Mouse (Mus musculus) cerebellum, adult 18-20 months (tissue): ENCODE measurements at regions not wholly inside any gene's neighbourhood (a gene's known extent, or its start where the extent isn't known, plus 50 kb on each side); places are given as distances from the start of the nearest gene placed in this dataset.

Experiments
- DNase-seq, 2 experiments: peaks; one replicate each; pipeline ENCODE4 v3.0.0; 2021

DNA sequence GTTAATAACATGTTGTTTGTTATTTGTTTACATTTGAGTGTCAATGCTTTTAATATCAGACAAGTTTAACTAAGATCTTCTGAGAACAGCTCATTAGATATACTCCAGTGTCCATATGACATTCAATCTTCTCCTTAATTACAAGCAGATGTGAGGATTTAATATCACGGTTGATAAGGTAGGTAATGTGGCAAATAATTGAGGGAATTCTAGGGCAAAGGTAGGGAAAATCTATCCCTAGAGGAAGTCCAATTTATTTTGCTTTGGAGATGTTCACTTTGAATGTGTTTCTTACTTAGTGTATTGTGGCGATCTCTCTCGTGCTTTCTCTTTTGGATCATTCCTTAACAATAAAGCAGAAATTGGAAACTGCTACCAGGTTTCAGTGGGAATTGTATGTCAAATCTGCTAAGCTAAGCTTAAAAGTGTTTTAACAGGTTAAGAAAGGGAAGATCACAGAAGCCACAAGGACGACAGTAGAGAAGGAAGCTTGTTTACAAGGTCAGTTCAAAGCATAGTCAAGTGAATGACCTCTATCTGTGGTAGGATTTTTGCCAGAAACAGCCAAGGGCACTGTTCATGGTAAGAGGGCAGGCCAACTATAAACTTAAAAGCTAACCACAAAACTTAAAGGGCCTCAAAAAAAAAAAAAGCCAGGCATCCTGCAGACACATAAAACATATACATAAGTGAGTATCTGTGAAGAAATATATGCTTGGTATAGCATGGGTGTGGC, 282.2 kb upstream of the Xrcc4 start:
- DNase-seq: no peak

DNA sequence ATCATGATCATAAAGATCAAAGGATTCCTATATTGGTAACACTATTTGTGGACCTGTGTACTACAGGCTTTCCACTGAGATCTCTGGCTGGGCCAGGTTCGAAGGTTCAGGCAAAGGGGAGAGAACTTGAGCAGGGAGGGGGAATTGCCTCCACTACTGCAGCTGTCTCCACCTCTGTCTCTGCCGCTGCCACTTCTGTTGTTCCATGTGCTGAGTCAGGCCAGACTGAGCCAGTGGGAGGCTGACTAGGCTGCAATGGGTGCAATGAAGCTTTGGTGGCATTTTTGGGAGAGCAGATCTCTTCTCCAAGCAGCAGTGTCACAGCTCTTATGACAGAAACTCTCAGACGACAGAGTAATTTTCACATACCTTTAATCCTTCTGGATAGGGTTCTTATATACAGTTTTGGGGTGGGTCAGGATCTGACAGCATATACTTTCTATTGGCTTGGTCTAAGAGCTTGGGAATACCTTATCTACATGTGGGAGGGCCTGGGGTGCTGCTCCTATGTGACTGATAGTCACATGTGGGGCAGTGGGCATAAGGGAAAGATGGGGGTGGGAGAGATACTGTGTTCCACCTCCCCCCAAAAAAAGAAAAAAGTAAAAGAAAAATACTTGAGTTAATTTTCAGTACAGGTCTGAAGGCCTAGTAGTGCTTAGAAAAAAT, 281.5 kb upstream of the Xrcc4 start:
- DNase-seq: no peak

DNA sequence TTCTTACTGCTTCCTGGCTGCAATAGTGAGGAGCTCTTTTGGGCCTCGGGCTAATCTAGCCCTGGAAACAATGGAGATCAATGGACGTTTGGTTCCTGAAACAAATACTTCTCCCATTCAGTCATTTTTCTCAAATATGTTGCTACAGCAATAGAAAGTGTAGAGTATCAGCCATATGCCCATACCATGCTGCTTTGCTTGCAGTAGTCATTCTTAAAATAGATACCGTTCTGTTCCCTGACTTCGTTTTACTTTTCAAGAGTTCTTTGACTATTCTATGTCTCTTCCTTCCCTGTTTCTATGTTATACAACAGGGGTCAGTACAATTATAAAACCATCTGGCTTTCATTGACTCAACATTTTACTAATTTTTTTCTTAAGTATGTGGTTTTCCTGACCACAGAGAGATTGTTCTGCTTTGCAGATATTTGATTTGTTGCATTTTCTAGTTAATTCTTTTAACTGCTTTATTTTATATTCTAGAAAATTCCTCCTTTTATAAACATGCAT, 275.2 kb upstream of the Xrcc4 start:
- no peak for DNase-seq

DNA sequence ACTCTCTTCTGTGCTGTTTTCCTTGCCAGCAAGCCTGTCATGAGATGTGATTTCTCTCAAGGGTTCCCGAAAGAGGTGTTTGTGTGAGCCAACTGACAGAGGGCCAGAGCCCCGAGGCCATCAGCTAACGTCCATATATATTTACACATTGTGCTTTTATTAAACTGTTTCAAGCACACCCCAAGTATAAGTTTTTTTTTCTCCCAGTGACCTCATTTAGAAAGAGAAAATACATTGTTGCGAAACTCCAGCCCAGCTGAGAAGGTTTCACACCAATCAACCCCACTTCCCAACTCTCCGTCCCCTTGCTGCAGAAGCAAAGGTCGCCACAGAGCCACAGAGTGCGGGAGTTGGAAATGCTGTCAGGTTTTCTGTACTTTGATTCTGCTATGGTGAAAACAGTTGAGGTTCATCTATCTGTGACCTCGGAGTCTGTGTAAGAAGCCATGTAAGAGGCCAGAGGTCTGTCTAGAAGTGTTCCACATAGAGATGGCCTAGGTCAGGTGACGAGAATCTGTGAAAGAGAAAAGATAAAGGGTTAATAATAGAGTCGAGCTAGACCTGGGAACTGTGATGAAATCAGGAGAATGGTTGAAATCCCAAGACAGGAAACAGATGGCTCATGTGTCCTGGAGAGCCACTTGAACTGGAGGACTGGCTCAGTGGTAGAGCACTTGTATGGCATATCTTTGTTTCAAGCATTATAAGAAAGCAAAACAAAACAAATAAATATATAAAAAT, 270.6 kb upstream of the Xrcc4 start:
- no peak for DNase-seq

DNA sequence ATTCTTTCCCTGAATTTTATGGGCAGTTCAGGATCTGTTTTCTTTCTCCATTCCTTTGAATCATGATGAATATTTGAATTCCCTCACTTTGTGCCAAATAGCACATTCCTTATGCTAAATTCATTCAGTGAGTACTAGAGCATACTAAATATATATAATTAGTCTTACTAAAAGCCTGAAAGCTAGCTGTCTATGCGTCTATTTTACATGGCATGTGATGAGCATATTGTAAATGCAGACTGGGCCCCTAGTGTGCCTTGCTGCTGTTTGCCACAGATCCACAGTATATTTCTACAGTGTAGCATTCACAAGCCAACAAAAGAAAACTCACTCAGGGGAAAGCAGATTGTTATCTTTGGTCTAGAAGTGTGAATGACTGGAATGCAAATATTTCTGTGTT, 268.7 kb upstream of the Xrcc4 start:
- DNase-seq: no peak

DNA sequence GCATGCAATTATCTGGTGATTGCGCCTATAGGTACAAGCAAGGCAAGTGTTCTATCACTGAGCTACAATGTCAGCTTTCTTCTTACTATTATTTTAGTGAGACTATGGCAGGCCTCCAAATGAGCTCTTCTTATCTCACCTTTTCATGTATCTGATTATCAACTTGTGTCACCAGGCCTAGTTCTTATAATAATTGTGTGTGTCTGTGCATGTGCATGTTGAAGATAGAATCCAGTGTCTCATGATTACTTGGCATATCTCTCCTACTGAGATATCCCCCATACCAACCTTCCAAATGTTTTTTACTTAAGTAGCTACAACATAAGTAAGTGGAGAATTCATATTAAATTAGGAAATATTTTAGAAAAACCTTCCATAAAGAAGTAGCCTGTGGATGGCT, 266.2 kb upstream of the Xrcc4 start:
- DNase-seq: no peak

GRCm38 (mm10) chr13:90342823-90343222, 253.4 kb upstream of the Xrcc4 start:
- DNase-seq: no peak

- no peak for DNase-seq
Observed at GRCm38 (mm10) chr13:90341597-90342212, 252.3 kb upstream of the Xrcc4 start.

DNA sequence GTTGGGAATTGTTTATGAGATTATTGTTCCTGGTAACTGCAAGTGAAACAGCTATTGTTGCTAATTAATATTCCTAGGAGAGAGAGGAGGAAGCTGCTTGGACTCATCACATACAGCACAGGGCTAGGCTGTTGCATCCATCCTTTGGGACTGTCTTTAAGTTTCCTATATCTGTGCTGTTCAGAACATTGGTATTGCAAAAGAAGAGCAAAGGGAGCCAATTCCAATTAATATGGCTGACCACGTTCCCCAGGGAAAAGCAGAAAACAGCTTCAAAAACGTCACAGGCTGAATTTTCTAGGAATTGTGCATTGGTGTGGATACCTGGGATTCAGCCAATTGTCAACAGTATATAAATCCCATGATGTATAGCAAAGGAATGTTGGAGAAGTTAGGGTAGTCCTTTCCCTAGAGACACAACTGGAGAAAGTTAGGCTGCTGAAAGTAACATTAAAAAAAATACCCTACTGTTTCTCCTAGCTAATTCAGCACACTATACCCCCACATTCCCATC, 251.3 kb upstream of the Xrcc4 start:
- no peak for DNase-seq

- no peak for DNase-seq
Observed at GRCm38 (mm10) chr13:90337591-90337990, 248.2 kb upstream of the Xrcc4 start.

DNA sequence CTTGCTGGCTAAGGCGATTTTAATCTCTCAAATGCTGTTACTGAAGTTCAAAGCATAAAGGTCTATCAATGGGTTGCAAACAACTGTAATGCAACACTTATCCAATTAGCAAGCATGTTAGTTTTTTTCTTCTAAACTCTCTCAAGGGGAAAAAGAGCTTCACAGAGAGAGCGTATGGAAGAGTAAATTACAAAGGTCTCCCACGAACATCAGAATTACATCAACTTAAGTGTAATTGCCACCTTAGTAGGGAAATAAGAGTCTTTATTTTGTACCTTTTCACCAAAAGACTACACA, 246.3 kb upstream of the Xrcc4 start:
- DNase-seq: no peak

- DNase-seq: no peak
Observed at GRCm38 (mm10) chr13:90334934-90335740, 245.7 kb upstream of the Xrcc4 start.

- no peak for DNase-seq
Observed at GRCm38 (mm10) chr13:90334286-90334685, 244.9 kb upstream of the Xrcc4 start.

- DNase-seq: no peak
Observed at GRCm38 (mm10) chr13:90325226-90325625, 235.8 kb upstream of the Xrcc4 start.

- DNase-seq: no peak
Observed at GRCm38 (mm10) chr13:90313209-90313978, 224.0 kb upstream of the Xrcc4 start.

DNA sequence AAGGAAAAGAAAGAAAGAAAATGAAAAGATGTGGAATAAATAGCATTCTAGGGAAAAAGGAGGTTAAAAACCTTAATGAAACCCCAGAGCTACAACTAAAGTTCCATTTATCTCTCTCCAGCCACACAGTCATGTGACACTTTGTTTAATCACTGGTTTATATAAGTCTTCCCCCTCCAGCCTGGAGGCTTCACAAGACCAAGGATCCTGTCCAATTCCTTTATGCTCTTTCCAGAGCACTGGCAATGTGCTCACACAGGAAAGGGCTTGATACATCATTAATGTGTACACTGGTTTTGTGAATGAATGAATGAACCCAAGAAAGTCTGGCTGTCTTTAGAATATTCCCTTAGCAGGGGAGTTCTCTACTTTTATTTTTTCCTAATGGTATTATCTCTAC, 221.1 kb upstream of the Xrcc4 start:
- no peak for DNase-seq

DNA sequence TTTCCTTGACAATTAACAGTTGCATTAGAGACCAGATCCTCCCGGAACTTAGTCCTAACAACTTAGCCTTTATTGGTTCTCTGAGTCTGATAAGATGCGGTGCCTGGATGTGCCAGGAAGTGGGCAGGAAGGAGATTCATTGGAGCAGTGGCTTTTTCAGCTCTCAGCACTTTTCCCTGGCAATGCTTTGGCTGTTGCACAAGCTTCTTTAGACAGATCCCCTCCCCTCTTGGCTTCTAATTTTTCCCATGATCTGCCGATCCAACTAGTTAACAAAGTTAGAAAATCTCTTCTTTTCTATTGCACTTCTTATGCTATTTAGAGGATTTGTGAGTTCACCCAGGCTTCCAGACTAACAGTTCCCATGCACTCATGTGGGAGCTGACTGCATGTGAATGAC, 211.1 kb upstream of the Xrcc4 start:
- DNase-seq: no peak

DNA sequence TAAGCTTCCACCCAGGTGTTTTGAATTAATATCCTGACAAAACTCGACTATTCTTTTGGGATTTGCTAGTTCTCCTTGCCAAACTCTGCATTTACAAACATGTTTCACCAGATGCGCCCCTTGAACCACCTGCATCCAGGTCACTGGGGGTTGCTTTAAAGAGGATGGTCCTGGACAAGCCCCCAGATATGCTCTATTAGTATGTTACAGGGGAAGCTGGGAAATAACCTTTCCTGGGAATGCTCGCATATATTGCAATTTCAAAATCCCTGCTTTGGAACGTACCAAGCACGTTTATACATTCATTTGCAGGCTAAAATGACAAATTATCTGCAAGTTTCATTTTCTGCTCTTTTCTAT, 205.2 kb upstream of the Xrcc4 start:
- no peak for DNase-seq

DNA sequence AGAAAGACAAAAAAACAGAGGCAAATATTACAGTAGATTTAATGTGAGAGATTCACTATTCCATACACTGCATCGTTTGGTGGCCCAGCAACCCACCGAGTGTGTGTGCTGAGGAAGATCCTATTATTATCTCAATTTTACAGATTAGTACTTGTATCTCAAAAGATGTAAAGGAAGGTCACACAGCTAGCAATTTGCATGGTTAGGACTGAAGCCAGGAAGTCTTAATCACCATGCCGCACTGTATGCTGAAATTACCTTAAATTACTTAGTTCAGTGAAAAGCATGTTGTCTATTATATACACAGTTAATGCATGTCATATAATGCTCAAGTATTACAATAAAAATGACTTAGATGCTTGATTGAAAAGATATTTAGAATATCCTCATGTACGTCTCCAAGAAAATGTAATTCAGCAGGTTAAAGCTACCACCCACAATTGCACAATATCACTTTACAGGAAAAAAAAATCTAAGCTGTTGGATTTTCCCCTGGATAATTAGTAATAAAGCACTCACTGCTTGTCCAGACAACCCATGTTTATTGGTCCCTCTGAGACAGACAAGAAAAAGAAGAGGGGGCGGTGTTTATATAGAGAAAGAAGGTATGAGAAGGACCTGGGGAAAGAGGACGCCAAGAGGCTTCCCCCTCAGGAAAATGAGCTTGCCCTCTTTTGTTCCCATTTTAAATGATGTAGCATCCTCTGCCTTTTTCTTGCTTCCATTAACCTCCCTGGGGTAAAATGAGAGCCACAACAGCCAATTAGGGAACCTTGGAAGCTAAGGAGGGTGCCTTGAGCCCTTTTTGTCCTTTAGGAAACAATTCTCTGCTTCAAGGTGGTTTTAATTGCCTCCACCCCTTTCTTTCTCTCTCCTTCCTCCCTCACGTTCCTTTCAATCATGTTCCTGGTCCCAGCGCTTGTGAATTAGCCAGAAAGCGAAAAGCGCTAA, 204.6 kb upstream of the Xrcc4 start:
- DNase-seq: no peak

DNA sequence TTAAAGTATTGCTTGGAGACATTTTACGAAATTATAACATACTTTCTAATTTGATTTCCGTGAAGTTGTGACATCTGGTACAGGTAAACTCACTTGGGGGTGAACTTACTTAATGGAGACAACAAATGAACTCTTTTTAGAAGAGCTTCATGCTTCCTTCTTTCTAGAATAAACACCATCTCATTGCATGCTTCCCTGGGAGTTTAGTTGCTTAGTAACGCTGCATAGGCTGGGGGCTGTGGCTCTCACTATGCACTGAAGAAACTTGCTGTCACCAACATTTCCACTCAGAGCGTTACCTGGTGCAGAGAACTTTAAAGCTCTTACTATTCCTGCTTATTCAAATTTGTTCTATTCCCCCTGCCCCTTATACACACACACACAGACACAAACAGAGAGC, 203.5 kb upstream of the Xrcc4 start:
- no peak for DNase-seq

GRCm38 (mm10) chr13:90292124-90292523, 202.7 kb upstream of the Xrcc4 start:
- DNase-seq: no peak
